Mouse (Mus musculus) intestine, embryonic 16.5 days (tissue): ENCODE measurements around the gene Shc2. TPM values are rescaled to one million over a fixed set of nuclear protein-coding genes. Genes with fewer than 3 reads are reported as not detected.

Experiments used
- polyA plus RNA-seq: library from polyadenylated mRNA; unstranded; fragments of >200 nt; fragmentation: Nextera tagmentation; extraction: Ambion mirVana; gene quantifications from 2 replicates; pipeline ENCODE4 v1.2.1, GENCODE M21; 2015

Shc2 gene
- polyA plus RNA-seq, 1 experiment from 2014 or later, result 1.1 TPM

Other genes with a start within 250 kb of the Shc2 start
- not detected in 2 replicates for gene Vmn2r83, start 169.2 kb downstream of the Shc2 start, polyA plus RNA-seq
- 140 and 145 TPM in 2 replicates for gene Plpp2, start 104.1 kb downstream of the Shc2 start, polyA plus RNA-seq
- 36.7 and 38.4 TPM in 2 replicates for gene Mier2, start 82.7 kb downstream of the Shc2 start, polyA plus RNA-seq
- not detected in 2 replicates for gene Theg, start 50.6 kb downstream of the Shc2 start, polyA plus RNA-seq
- 0.02 and 0.07 TPM in 2 replicates for gene C2cd4c, start 23.9 kb downstream of the Shc2 start, polyA plus RNA-seq
- gene Odf3l2, start 7.8 kb upstream of the Shc2 start, polyA plus RNA-seq, result not detected in 2 replicates
- 27.4 and 31.8 TPM in 2 replicates for gene Madcam1, start 26.6 kb upstream of the Shc2 start, polyA plus RNA-seq
- gene Tpgs1, start 31.5 kb upstream of the Shc2 start, polyA plus RNA-seq, result 56.8 and 64.4 TPM in 2 replicates
- gene Cdc34, start 44.3 kb upstream of the Shc2 start, polyA plus RNA-seq, result 120 and 128 TPM in 2 replicates
- 0.21 and 0.56 TPM in 2 replicates for gene Gzmm, start 51.1 kb upstream of the Shc2 start, polyA plus RNA-seq
- gene Bsg, start 66.6 kb upstream of the Shc2 start, polyA plus RNA-seq, result 1,158 and 1,189 TPM in 2 replicates
- 0.04 TPM in 1 of 2 replicates, not detected in the other for gene Hcn2, start 78.7 kb upstream of the Shc2 start, polyA plus RNA-seq
- 38.8 and 40.5 TPM in 2 replicates for gene Polrmt, start 108.7 kb upstream of the Shc2 start, polyA plus RNA-seq
- gene Fgf22, start 117.2 kb upstream of the Shc2 start, polyA plus RNA-seq, result 0.26 TPM in 1 of 2 replicates, not detected in the other
- 39.7 and 56.6 TPM in 2 replicates for gene Rnf126, start 129.0 kb upstream of the Shc2 start, polyA plus RNA-seq
- gene Fstl3, start 139.4 kb upstream of the Shc2 start, polyA plus RNA-seq, result 15.1 and 16.6 TPM in 2 replicates
- 0.07 and 0.11 TPM in 2 replicates for gene Prss57, start 153.0 kb upstream of the Shc2 start, polyA plus RNA-seq
- 44.1 and 44.8 TPM in 2 replicates for gene Palm, start 155.7 kb upstream of the Shc2 start, polyA plus RNA-seq
- gene Misp, start 183.1 kb upstream of the Shc2 start, polyA plus RNA-seq, result 204 and 210 TPM in 2 replicates
- 295 and 302 TPM in 2 replicates for gene Ptbp1, start 216.5 kb upstream of the Shc2 start, polyA plus RNA-seq
- 2.7 and 2.8 TPM in 2 replicates for gene Prtn3, start 236.6 kb upstream of the Shc2 start, polyA plus RNA-seq
- gene Plppr3, start 236.7 kb upstream of the Shc2 start, polyA plus RNA-seq, result 25.5 and 28.2 TPM in 2 replicates
- gene Elane, start 248.3 kb upstream of the Shc2 start, polyA plus RNA-seq, result 0.42 and 2.4 TPM in 2 replicates